Mouse (Mus musculus): ENCODE measurements at regions not wholly inside any gene's neighbourhood (a gene's known extent, or its start where the extent isn't known, plus 50 kb on each side); places are given as distances from the start of the nearest gene placed in this dataset.

- TF ChIP-seq POLR2A (IDR thresholded peaks at IDR 0.05; ENCODE audit: borderline replicate concordance, insufficient read depth, low read length) (no peak), CTCF (IDR thresholded peaks at IDR 0.05; ENCODE audit: borderline replicate concordance, insufficient read depth, low read depth, low read length) (no peak)
Observed at GRCm38 (mm10) chr11:19713091-19713490, 211.1 kb upstream of the Spred2 start.

Measured in cerebellum, adult 2 months (tissue).